Mouse (Mus musculus) mesoderm, embryonic 11.5 days (tissue): Measurements from ENCODE around the gene Itga9.

Experiments
- DNase-seq: peaks from one replicate; pipeline ENCODE4 v3.0.0-alpha.2; 2012; ENCODE audit warnings: low read depth, low spot score

Itga9 gene

GRCm38 (mm10) chr9:118875705-118876104, 269.2 kb downstream of the Itga9 start:
- no peak for DNase-seq

- DNase-seq: no peak
Measured at GRCm38 (mm10) chr9:118876902-118877301, 270.4 kb downstream of the Itga9 start.

DNA sequence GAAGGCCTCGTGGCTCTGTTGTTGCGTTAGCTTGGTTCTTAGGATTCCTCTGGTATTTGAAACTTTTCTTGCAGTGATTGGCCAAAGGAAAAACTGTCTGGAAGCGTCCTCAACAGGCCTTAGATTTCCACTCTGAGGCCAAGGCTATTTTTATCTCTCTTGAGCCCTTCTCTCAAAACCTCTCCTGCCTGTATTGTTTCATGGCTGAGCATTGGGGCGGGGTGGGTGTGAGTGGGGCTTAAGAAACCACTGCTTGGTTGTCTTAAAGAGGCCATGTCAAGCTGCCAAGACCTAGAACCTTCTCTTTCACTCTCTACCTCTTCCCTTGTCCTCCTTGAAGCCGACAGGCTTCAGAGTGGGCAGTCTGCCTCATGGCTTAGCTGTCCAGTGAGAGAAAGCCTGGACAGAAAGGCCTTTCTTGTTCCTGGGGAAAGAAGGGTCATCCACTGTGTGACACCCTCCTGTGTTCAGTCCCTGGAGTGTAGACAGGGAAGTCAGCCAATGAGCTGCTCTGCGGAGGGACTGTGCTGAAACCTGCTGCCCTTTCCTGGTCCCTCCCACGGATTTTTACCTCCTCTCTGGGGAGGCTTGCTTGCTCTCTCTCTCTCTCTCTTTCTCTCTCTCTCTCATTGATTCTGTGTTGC, 271.0 kb downstream of the Itga9 start:
- DNase-seq: no peak

GRCm38 (mm10) chr9:118878596-118878995, 272.1 kb downstream of the Itga9 start:
- DNase-seq: no peak

- no peak for DNase-seq
Measured at GRCm38 (mm10) chr9:118881281-118881945, 274.9 kb downstream of the Itga9 start.

- no peak for DNase-seq
Measured at GRCm38 (mm10) chr9:118881946-118882284, 275.4 kb downstream of the Itga9 start.

GRCm38 (mm10) chr9:118883150-118883549, 276.7 kb downstream of the Itga9 start:
- DNase-seq: no peak

DNA sequence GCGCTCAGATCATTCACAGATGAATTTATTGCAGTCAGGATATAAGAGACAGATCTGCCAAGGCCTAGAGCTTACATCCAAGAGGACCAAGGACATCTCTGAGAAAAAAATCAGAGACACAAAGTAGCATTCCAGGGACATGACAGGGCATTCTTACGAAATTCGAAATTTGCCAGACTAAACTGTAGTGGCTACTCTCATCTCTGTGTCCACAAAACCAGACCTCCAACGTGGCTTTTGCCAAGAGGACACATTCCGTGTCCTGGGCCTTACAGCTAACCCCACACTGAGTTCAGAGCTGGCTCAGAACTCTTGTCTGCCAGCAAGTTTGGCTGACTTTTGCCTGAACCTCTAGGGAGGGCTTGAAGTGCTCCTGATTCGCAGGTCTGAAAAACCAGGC, 279.3 kb downstream of the Itga9 start:
- DNase-seq: no peak

GRCm38 (mm10) chr9:118887201-118887600, 280.7 kb downstream of the Itga9 start:
- DNase-seq: no peak

- DNase-seq: no peak
Measured at GRCm38 (mm10) chr9:118887734-118888133, 281.2 kb downstream of the Itga9 start.

- DNase-seq: no peak
Measured at GRCm38 (mm10) chr9:118890149-118890548, 283.7 kb downstream of the Itga9 start.

GRCm38 (mm10) chr9:118890645-118891044, 284.2 kb downstream of the Itga9 start:
- DNase-seq: no peak

GRCm38 (mm10) chr9:118891068-118891467, 284.6 kb downstream of the Itga9 start:
- no peak for DNase-seq

DNA sequence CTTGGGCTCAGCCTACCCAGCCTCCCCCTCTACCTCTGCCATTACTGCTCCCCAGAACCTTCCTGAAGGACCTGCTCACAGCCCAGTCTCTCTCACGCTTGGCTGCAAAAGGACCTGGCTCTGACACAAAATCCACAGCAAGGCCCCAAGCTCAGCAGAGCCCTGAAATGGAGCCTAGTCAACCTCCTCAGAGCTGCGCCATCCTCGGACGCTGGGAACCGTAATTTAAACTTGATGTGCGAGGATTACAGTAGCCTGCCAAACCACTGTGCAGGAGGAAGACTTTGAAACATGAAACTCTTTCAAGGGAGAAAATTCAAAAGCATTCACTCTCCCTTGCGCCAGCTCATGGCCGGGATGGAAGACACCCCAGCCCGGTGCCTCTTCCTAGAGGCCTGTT, 285.1 kb downstream of the Itga9 start:
- DNase-seq: no peak

GRCm38 (mm10) chr9:118895101-118895500, 288.6 kb downstream of the Itga9 start:
- no peak for DNase-seq

DNA sequence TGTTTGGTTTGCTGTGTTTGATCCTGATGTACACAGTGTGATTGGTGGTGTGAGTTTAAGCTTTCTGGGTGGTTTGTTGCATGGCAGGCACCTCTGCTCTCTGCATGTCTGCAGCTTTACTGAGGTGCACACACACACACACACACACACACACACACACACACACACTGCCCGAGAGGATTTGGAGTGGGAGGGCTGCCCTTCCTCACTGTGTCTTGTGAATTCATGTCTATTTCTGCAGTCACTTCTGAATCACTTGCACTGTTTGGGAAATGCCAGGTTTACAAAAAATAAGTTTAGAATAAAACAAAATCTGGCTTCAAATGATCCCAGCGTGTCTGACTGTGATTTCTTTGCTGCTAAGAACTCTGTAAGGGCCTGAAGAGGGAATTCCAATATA, 294.2 kb downstream of the Itga9 start:
- no peak for DNase-seq

- no peak for DNase-seq
Measured at GRCm38 (mm10) chr9:118901917-118902316, 295.4 kb downstream of the Itga9 start.

DNA sequence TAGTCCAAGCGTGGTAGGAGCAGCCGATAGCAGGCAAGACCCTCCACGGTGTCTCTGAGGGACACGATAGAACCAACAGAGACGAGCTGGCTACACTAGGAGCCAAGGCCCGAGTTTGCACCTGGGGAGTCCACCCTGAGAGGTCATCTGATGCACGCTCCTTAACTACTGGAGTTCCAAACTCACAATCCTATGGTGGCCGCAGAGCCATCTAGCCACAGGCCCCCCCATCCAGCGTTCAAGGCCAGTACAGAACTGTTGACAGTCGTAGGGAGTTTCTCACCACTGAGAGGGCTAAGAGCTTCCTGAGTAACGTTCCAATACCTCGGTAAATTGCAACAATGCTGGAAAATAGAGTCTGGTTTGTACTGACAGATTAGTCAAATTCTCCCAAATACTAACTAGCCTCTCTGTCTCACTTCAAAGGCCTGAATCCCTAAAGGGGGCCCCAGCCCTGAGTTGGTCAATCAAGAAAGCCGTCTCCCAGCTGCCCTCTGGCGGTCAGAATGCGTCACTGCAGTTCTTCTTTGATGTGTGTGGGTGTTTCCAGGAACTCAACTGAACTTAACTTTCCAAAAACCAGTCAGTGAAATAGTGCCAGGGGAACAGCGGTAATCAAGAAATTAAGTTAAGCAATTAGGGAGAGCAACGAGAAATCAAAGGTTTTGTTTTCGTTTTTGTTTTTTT, 301.6 kb downstream of the Itga9 start:
- DNase-seq: peak; percentile 86

DNA sequence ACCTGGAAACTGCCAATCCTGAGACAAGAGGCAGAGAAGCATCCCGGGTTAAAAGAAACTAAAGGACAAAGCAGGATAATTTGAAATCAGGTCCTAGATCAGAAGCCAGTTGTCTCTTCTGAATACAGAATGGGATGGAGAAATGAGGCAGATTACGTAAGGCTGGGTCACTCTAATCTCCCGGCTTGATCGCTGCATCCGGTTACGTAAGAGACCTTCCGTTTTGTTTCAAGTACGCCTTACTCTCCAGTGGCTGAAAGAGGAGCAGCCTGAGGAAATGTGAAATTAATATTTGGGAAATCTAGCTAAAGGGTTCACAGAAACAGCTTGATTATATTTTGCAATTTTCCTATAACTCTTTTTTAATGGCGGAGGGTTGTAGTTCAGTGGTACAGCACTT, 306.6 kb downstream of the Itga9 start:
- DNase-seq: no peak

DNA sequence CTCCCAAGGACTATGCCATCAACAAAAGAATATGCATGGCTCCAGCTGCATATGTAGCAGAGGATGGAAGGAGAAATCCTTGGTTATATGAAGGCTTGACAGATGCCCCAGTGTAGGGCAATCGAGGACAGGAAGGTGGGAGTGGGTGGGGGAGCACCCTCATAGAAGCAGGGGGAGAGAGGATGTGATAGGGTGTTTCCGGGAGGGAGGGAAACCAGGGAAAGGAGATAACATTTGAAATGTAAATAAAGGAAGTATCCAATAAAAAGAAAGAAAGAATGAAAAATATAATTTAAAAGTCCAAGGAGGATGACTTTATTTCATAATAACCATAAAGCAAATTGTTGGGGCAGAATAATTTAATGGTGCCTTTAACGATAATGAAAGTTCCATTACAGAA, 307.1 kb downstream of the Itga9 start:
- no peak for DNase-seq

DNA sequence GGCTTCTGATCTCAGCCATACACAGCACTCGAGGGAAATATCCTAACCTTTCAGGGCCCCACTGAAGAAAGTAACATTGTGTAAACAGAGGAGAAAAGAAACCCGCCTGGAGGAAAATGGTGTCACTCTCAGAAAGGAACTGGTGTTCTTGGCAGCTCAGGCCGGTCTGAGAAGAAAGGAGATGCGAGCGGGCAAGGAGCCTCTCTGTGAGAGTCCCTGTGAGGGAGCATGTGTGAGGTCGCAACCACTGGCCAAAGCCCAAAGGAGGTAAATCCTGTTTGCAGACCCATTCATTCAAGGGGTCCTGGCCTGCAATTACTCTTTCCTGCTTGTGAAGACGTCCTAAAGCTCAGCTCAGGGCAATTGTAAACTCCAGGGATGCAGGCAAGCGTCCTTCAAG, 308.1 kb downstream of the Itga9 start:
- no peak for DNase-seq

- no peak for DNase-seq
Measured at GRCm38 (mm10) chr9:118915290-118915689, 308.8 kb downstream of the Itga9 start.

DNA sequence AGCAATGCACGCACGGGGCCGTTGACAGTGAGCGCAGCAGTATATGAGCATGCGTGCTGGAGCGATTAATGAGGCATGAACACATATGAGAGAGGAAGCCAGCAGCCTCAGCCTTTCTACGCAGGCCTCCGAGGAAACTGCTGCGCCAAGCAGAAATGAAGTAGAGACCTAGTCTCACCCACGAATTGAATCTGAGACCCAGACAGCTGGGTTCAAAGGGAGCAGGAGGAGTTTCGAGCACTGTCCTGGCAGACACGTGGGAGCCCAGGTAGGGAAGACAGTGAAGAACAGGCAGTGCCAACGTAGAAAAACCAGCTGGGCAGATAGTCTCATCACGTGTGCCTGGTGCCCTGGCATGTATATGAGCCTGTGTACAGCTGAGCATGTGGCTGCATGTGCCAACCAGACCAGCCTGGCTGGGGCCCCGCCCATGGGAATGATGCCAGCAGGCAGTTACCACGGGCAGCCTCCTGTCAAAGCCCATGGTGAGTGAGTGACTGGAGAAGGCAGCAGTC, 313.2 kb downstream of the Itga9 start:
- no peak for DNase-seq
